Mouse (Mus musculus): ENCODE results near the gene Rab3gap2.

DNA sequence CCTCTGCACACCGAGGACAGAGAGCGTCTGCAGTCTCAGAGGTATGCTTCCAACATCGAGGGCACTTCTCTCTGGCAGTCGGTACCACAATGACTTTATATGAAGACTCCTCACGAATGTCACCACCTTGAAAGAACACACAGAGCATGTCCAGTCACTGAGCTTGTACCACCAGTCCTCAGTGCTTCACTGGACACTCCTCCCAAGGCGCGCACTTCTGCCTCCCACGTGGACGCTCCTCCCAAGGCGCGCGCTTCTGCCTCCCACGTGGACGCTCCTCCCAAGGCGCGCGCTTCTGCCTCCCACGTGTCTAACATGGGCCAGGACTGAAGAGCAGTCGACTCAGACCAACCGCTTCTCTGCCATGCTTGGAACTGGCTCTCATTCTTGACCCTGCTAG is 83.1 kb downstream of the Rab3gap2 start:
- TF ChIP-seq POLR2A (IDR thresholded peaks at IDR 0.05; ENCODE audit: insufficient read depth, low read length), result no peak
- TF ChIP-seq CTCF (IDR thresholded peaks at IDR 0.05; ENCODE audit: low read depth, low read length), result no peak
- TF ChIP-seq EP300 (IDR thresholded peaks at IDR 0.05; ENCODE audit: insufficient read depth, low read depth, low read length), result no peak
